Mouse (Mus musculus) stomach, embryonic 15.5 days (tissue): ENCODE measurements around the gene Tmem214. TPM values are rescaled to one million over a fixed set of nuclear protein-coding genes. Genes with fewer than 3 reads are reported as not detected.

Experiments used
- ATAC-seq: fragments of 200-750 bp; cut with Nextera tagmentation; 2 replicates; pipeline ENCODE4 v1.8.0; 2017; ENCODE audit warnings: low read depth, moderate number of reproducible peaks, moderate TSS enrichment; ENCODE audit not compliant: insufficient read depth, low FRiP score
- H3K27ac ChIP-seq: fragments of 300-500 bp; sonication (generic); 2 replicates; pipeline ENCODE4 v1.5.1; 2015; ENCODE audit warnings: mild to moderate bottlenecking, inconsistent platforms
- H3K27me3 ChIP-seq: fragments of 300-500 bp; sonication (generic); replicated peaks from 2 replicates; pipeline ENCODE4 v1.6.1; 2015; ENCODE audit warnings: inconsistent platforms
- H3K36me3 ChIP-seq: fragments of 300-500 bp; sonication (generic); 2 replicates; pipeline ENCODE4 v1.6.1; 2015; ENCODE audit warnings: inconsistent platforms
- H3K4me1 ChIP-seq: fragments of 300-500 bp; sonication (generic); 2 replicates; pipeline ENCODE4 v1.6.1; 2015; ENCODE audit warnings: inconsistent platforms
- H3K4me2 ChIP-seq: fragments of 300-500 bp; sonication (generic); 2 replicates; pipeline ENCODE4 v1.6.1; 2015; ENCODE audit warnings: mild to moderate bottlenecking, inconsistent platforms
- H3K4me3 ChIP-seq: fragments of 300-500 bp; sonication (generic); replicated peaks from 2 replicates; pipeline ENCODE4 v1.5.1; 2015; ENCODE audit warnings: inconsistent platforms
- H3K9ac ChIP-seq: fragments of 300-500 bp; sonication (generic); 2 replicates; pipeline ENCODE4 v1.6.1; 2015; ENCODE audit warnings: inconsistent platforms
- H3K9me3 ChIP-seq: fragments of 300-500 bp; sonication (generic); 2 replicates; pipeline ENCODE4 v1.6.1; 2016; ENCODE audit warnings: inconsistent platforms
- WGBS: fragments of 180-500 bp; shearing (Covaris S2); methylation state at CpG from one replicate; pipeline ENCODE4 v1.1.7; 2015; 5-methylcytosine and 5-hydroxymethylcytosine counted together
- polyA plus RNA-seq: library from polyadenylated mRNA; unstranded; fragments of >200 nt; fragmentation: Nextera tagmentation; extraction: Ambion mirVana; gene quantifications from 2 replicates; pipeline ENCODE4 v1.2.1, GENCODE M21; 2015

Tmem214 gene
- polyA plus RNA-seq, 1 experiment from 2014 or later = 86.3 TPM

DNA sequence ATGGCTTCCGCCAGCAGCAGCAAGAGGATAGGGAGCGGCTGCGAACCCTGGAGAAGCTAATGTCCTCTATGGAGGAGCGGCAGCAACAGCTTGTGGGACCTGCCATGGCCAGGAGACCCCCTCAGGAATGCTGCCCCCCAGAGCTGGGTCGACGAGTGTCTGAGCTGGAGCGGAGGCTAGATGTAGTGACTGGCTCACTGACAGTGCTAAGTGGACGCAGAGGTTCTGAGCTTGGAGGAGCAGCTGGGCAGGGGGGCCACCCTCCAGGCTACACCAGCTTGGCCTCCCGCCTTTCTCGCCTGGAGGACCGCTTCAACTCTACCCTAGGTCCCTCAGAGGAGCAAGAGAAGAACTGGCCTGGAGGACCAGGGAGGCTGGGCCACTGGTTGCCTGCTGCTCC lies 49.5 kb downstream of the Tmem214 start:
- WGBS = 87% methylated on average over 11 of the region's 11 CpGs
- H3K9me3 ChIP-seq = no peaks in the 10 kb centered on the region
- no peak overlapping the region for H3K4me2 ChIP-seq
- H3K27ac ChIP-seq = no peak overlapping the region
- H3K36me3 ChIP-seq = peaks cover 36% of the 10 kb centered on the region
- no peak for ATAC-seq
- peaks cover 64% of the 10 kb centered on the region for H3K4me1 ChIP-seq
- no peak overlapping the region for H3K9ac ChIP-seq
- no peak overlapping the region for H3K4me3 ChIP-seq
- no peaks in the 10 kb centered on the region for H3K27me3 ChIP-seq

DNA sequence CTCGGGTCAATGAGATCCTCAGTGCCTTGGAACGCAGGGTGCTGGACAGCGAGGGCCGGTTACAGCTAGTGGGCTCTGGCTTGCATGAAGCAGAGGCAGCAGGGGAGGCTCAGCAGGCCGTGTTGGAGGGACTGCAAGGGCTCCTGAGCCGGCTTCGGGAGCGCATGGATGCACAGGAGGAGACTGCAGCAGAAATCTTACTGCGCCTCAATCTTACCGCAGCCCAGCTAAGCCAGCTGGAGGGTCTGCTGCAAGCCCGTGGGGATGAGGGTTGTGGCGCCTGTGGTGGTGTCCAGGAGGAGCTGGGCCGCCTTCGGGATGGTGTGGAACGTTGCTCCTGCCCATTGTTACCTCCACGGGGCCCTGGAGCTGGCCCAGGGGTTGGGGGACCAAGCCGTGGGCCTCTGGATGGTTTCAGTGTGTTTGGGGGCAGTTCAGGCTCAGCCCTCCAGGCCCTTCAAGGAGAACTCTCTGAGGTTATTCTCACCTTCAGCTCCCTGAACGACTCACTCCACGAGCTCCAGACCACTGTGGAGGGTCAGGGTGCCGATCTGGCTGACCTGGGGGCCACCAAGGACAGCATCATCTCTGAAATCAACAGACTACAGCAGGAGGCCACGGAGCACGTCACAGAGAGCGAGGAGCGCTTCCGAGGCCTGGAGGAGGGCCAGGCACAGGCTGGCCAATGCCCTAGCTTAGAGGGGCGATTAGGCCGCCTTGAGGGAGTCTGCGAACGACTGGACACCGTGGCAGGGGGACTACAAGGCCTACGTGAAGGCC lies 50.3 kb downstream of the Tmem214 start:
- 86% methylated on average over 31 of the region's 31 CpGs for WGBS
- Histone ChIP-seq H3K27ac (no peak overlapping the region), H3K9me3 (no peaks in the 10 kb centered on the region), H3K4me3 (no peak overlapping the region), H3K9ac (no peak overlapping the region), H3K4me1 (peaks cover 64% of the 10 kb centered on the region), H3K27me3 (no peaks in the 10 kb centered on the region), H3K36me3 (peaks cover 36% of the 10 kb centered on the region), H3K4me2 (no peak overlapping the region)
- ATAC-seq = no peak

DNA sequence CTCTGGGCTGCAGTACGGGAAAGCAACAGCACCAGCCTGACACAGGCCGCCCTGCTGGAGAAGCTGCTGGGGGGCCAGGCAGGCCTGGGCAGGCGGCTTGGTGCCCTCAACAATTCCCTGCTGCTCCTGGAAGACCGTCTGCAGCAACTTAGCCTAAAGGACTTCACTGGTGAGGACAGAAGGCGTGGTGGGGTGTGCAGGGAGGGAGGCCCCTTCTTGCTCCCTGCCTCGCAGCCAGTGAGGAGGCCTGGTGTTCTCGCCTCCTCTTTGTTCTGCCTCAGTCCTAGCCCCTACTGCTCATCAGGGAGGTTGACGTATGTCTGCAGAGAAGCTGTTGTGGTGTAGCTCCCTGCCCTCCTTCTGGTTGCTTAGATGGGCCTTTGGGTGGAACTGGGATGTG lies 50.9 kb downstream of the Tmem214 start:
- H3K9ac ChIP-seq = no peak overlapping the region
- no peak overlapping the region for H3K4me3 ChIP-seq
- H3K36me3 ChIP-seq = peaks cover 36% of the 10 kb centered on the region
- 83% methylated on average over 8 of the region's 8 CpGs for WGBS
- no peaks in the 10 kb centered on the region for H3K27me3 ChIP-seq
- ATAC-seq = no peak
- H3K4me2 ChIP-seq = no peak overlapping the region
- H3K4me1 ChIP-seq = peaks cover 64% of the 10 kb centered on the region
- no peak overlapping the region for H3K27ac ChIP-seq
- H3K9me3 ChIP-seq = no peaks in the 10 kb centered on the region

DNA sequence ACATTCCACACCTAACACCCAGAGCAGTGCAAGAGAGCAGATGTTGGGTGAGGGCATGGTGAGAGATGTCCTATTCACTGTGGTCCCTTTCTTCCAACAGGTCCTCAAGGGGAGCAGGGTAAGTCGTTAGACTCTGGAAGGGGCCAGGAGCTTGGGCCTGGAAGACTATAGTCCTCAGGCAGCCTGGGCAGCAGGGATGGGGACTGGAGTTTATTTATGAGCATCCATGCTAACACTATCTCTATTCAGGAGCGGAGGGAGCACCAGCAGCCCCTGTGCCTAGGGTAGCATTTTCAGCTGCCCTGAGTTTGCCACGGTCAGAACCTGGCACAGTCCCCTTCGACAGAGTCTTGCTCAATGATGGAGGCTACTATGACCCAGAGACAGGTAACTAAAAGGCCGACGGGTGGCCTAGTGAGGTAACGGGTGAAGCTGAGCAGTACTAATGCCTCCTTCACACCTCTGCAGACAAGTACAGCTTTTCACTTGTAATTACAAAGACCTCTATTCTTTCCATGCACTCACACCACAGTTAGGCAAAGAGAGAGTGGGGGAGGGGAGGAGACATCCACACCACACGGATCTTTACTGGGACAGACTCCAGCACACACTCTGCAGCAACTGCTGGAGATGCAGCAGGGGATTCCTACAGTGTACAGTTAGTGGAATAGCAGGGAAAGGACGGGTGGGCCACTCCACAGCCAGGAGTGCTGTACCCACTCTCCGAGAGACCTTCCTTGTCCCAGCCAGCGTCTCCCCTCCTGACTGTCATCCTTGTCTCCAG lies 52.2 kb downstream of the Tmem214 start:
- H3K9ac ChIP-seq = no peak overlapping the region

DNA sequence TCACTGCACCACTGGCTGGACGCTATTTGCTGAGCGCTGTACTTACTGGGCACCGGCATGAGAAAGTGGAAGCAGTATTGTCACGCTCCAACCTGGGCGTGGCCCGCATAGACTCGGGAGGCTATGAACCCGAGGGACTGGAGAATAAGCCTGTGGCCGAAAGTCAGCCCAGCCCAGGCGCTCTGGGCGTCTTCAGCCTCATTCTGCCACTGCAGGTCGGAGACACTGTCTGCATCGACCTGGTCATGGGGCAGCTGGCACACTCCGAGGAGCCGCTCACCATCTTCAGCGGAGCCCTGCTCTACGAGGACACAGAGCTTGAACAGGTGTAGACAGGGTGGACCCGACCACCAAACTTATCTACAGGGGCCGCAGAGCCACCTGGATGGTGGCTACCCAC lies 52.8 kb downstream of the Tmem214 start:
- Histone ChIP-seq H3K4me2 (peak overlapping the region; percentile 85), H3K9me3 (no peaks in the 10 kb centered on the region), H3K36me3 (peaks cover 36% of the 10 kb centered on the region), H3K4me3 (peak overlapping the region; percentile 58), H3K4me1 (peaks cover 60% of the 10 kb centered on the region), H3K9ac (no peak overlapping the region), H3K27me3 (no peaks in the 10 kb centered on the region), H3K27ac (peak overlapping the region; percentile 44; the same call in 1 of the 2 replicates)
- no peak for ATAC-seq
- WGBS = 52% methylated on average over 19 of the region's 19 CpGs

More for the DNA sequence above, 52.2 kb downstream of the Tmem214 start:
- peak overlapping the region; percentile 44; the same call in 1 of the 2 replicates for H3K27ac ChIP-seq
- no peaks in the 10 kb centered on the region for H3K9me3 ChIP-seq
- H3K4me3 ChIP-seq = peak overlapping the region; percentile 58
- peak overlapping the region; percentile 85 for H3K4me2 ChIP-seq
- 64% methylated on average over 11 of the region's 11 CpGs for WGBS
- no peaks in the 10 kb centered on the region for H3K27me3 ChIP-seq
- H3K4me1 ChIP-seq = peaks cover 64% of the 10 kb centered on the region
- H3K36me3 ChIP-seq = peaks cover 36% of the 10 kb centered on the region
- ATAC-seq = no peak

DNA sequence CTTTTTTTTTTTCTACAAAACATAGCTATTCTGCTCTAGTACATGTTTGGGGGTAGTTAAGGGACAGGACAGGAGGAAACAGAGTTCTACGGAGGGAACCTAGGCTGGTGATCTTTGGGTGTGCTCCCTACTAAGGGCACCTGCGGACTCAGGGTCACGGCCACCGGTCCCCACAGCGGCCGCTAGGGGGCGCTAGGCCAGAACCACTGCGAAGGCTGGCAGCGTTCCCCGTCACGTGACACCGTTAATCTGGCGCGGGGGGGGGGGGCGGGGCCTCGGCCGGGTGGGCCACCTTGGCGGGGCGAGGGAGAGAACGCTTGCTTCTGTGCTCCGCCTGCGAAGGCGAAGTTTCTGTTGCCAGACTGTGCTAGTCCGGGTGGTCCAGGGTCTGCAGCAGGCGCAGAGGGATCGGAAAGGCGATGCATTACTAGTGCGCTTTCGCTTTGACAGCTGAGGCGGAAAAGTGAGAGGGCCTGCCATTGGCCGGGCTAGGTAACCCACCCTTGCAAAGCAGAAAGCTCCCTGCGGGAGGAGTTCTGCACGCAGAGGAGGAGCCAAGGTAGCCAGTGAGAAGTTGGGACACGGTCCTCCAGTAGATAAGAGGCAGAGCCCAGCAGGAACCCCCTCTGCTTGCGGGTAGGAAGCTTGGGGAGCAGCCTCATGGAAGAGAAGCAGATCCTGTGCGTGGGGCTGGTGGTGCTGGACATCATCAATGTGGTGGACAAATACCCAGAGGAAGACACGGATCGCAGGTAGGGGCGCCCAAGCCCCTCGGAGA lies 53.6 kb downstream of the Tmem214 start, which contains the start of gene Khk:
Gene Khk (plus strand): TSS at position 176 of the 778 bp plus-strand sequence.
- H3K9ac ChIP-seq = peak within 1 kb of the TSS; percentile 56
- H3K27me3 ChIP-seq = no peaks in the 10 kb centered on the region
- ATAC-seq = peak; percentile 88
- H3K27ac ChIP-seq = peak within 1 kb of the TSS; percentile 90
- peaks cover 53% of the 10 kb centered on the region for H3K4me1 ChIP-seq
- peaks cover 36% of the 10 kb centered on the region for H3K36me3 ChIP-seq
- under 1% methylated on average over 37 of the region's 40 CpGs for WGBS
- peak within 1 kb of the TSS; percentile 85 for H3K4me2 ChIP-seq
- H3K4me3 ChIP-seq = peak within 1 kb of the TSS; percentile 58
- H3K9me3 ChIP-seq = no peaks in the 10 kb centered on the region

DNA sequence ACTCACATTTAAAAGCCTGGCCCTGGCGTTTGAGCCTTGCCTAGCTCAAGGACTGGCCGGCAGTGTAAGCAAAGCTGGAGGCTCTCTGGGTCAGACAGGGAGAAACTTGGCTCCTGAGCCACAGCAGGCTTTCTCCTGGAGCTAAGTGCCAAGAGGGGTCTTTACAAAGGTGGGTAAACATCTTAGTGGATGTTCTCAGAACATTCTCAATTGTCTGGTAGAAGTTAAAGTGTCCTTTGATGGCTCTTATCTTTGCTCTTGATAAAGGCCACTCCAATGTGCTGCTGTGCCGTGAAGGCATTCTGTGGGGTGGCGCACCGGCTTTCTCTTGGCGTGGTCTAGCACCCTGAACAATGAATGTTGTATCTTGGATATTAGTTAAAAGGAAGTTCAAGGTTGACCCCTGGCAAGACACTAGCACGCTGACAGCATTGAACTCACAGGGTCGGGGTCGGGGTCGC lies 54.8 kb downstream of the Tmem214 start:
- Histone ChIP-seq H3K27me3 (no peaks in the 10 kb centered on the region), H3K27ac (no peak overlapping the region), H3K4me1 (peaks cover 42% of the 10 kb centered on the region), H3K4me3 (peak overlapping the region; percentile 58; the same call in 1 of the 2 replicates), H3K36me3 (peaks cover 27% of the 10 kb centered on the region), H3K4me2 (peak overlapping the region; percentile 85), H3K9ac (no peak overlapping the region), H3K9me3 (no peaks in the 10 kb centered on the region)
- 50% methylated on average over 10 of the region's 10 CpGs for WGBS
- ATAC-seq = no peak

DNA sequence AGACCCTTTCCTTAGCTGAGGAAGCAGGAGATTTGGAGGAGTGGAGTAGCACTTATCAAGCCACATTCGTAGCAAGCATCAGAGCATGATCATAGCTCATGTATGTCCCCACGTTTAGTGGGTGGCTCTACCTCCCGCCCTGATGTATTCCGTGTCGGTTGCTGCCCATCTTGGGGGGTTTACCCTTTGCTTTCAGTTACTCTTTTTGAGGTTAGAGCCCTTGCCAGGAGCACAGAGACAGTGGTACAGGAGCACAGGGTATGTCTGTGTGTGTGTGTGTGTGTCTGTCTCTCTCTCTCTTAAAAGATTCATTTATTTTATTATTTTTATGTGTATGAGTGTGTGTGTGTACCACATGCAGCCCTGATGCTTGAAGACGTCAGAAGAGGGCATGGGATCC lies 55.3 kb downstream of the Tmem214 start:
- 76% methylated on average over 6 of the region's 6 CpGs for WGBS
- peaks cover 23% of the 10 kb centered on the region; the same call in 1 of the 2 replicates for H3K36me3 ChIP-seq
- no peak overlapping the region for H3K4me3 ChIP-seq
- H3K9ac ChIP-seq = no peak overlapping the region
- H3K4me2 ChIP-seq = no peak overlapping the region
- ATAC-seq = no peak
- H3K27ac ChIP-seq = no peak overlapping the region
- peaks cover 36% of the 10 kb centered on the region for H3K4me1 ChIP-seq
- H3K9me3 ChIP-seq = no peaks in the 10 kb centered on the region
- no peaks in the 10 kb centered on the region for H3K27me3 ChIP-seq

DNA sequence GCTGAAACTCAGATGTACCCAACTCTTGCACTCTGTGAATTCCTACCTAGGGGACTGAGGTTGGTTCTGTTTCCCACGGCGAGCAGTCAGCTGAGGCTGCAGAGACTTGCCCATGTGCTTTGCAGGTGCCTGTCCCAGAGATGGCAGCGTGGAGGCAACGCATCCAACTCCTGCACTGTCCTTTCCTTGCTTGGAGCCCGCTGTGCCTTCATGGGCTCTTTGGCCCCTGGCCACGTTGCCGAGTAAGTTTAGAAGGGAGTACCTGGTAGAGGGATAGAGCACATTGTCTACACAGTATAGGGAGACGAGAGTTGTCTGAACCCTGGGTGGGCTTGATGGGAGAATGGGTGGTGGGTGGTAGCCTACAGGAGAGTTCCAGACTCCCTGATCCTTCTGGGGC lies 56.8 kb downstream of the Tmem214 start:
- H3K4me1 ChIP-seq = peaks cover 26% of the 10 kb centered on the region
- no peak overlapping the region for H3K9ac ChIP-seq
- H3K27me3 ChIP-seq = no peaks in the 10 kb centered on the region
- no peaks in the 10 kb centered on the region for H3K9me3 ChIP-seq
- no peak overlapping the region for H3K4me2 ChIP-seq
- no peak for ATAC-seq
- no peak overlapping the region for H3K27ac ChIP-seq
- H3K4me3 ChIP-seq = no peak overlapping the region
- peaks cover 12% of the 10 kb centered on the region; the same call in 1 of the 2 replicates for H3K36me3 ChIP-seq
- 72% methylated on average over 8 of the region's 8 CpGs for WGBS

DNA sequence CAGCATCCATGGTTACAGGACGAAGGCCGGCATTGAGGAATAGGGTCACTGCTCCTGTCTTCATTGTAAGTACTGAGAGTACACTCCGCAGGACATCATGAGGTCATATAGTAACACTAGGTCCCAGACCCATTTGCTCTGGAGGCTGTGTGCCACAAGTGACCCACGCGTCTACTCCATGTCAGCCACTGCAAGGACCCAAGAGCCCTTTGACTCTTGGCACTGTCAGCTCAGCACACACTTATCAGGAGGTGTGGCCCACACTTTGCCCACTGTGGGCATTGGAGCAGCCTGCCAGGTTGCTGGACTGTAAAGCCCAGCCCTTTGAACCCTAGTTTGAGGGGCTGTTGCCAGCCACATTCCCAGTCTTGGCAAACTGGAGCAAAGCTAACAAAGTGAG lies 57.4 kb downstream of the Tmem214 start:
- Histone ChIP-seq H3K9me3 (no peaks in the 10 kb centered on the region), H3K27ac (no peak overlapping the region), H3K36me3 (peaks cover 7% of the 10 kb centered on the region; the same call in 1 of the 2 replicates), H3K27me3 (no peaks in the 10 kb centered on the region), H3K9ac (no peak overlapping the region), H3K4me2 (no peak overlapping the region), H3K4me3 (no peak overlapping the region), H3K4me1 (peaks cover 20% of the 10 kb centered on the region)
- no peak for ATAC-seq
- WGBS = 95% methylated on average over 5 of the region's 5 CpGs

DNA sequence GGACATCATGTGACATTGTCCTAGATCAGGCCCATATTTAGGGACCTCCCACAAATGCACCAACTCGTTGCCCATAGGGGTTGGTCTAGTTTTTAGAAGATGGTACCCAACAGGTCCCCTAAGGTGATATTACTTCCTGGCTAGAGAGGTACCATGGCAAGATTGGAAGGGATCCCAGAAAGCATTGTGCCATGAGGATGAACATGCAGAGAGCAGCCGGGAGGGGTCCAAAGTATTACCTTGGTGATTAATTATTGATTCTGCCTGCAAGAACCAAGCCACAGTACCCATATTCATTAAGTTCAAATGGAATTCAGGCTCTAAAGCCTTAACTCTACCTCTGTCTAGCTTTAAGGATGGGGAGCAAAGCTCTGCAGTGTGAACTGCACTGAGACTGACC lies 58.3 kb downstream of the Tmem214 start:
- ATAC-seq = no peak
- no peaks in the 10 kb centered on the region for H3K27me3 ChIP-seq
- H3K4me3 ChIP-seq = no peak overlapping the region
- no peak overlapping the region for H3K27ac ChIP-seq
- no peak overlapping the region for H3K9ac ChIP-seq
- H3K4me1 ChIP-seq = peaks cover 13% of the 10 kb centered on the region
- 83% methylated on average over 2 of the region's 2 CpGs for WGBS
- no peak overlapping the region for H3K4me2 ChIP-seq
- no peaks in the 10 kb centered on the region for H3K9me3 ChIP-seq
- H3K36me3 ChIP-seq = no peaks in the 10 kb centered on the region
